Mouse (Mus musculus) intestine, postnatal 0 days (tissue): Measurements from ENCODE around the gene Nemp2. TPM values are rescaled to one million over a fixed set of nuclear protein-coding genes. Genes with fewer than 3 reads are reported as not detected.

Experiments used
- ATAC-seq: fragments of 200-750 bp; cut with Nextera tagmentation; 2 replicates; pipeline ENCODE4 v1.8.0; 2017; ENCODE audit warnings: mild to moderate bottlenecking, moderate TSS enrichment, moderate library complexity
- H3K27ac ChIP-seq: fragments of 300-500 bp; sonication (generic); 2 replicates; pipeline ENCODE4 v1.5.1; 2014; ENCODE audit warnings: mild to moderate bottlenecking, low read depth, low read length, moderate library complexity
- H3K27me3 ChIP-seq: fragments of 300-500 bp; sonication (generic); replicated peaks from 2 replicates; pipeline ENCODE4 v1.6.1; 2014; ENCODE audit warnings: low read length, mixed read lengths; ENCODE audit not compliant: control insufficient read depth, insufficient read depth
- H3K36me3 ChIP-seq: fragments of 300-500 bp; sonication (generic); 2 replicates; pipeline ENCODE4 v1.6.1; 2014; ENCODE audit warnings: mild to moderate bottlenecking, moderate library complexity; ENCODE audit not compliant: control insufficient read depth, insufficient read depth
- H3K4me1 ChIP-seq: fragments of 300-500 bp; sonication (generic); replicated peaks from 2 replicates; pipeline ENCODE4 v1.6.1; 2014; ENCODE audit warnings: antibody characterized with exemption, low read length, mixed read lengths; ENCODE audit not compliant: control insufficient read depth, insufficient read depth
- H3K4me2 ChIP-seq: fragments of 300-500 bp; sonication (generic); replicated peaks from 2 replicates; pipeline ENCODE4 v1.6.1; 2014; ENCODE audit warnings: low read depth, mild to moderate bottlenecking, moderate library complexity
- H3K4me3 ChIP-seq: fragments of 300-500 bp; sonication (generic); 2 replicates; pipeline ENCODE4 v1.5.1; 2014; ENCODE audit warnings: low read depth, low read length
- H3K9ac ChIP-seq: fragments of 300-500 bp; sonication (generic); 2 replicates; pipeline ENCODE4 v1.6.1; 2014; ENCODE audit warnings: mild to moderate bottlenecking, low read depth, low read length
- H3K9me3 ChIP-seq: fragments of 300-500 bp; sonication (generic); 2 replicates; pipeline ENCODE4 v1.6.1; 2016; ENCODE audit warnings: mixed run types; ENCODE audit not compliant: control insufficient read depth
- CTCF ChIP-seq: sonication (generic); IDR thresholded peaks from 2 replicates; pipeline ENCODE4 v1.5.1; 2016; ENCODE audit warnings: low read depth, mild to moderate bottlenecking, control low read depth, antibody characterized with exemption, moderate library complexity
- WGBS: fragments of 180-500 bp; shearing (Covaris S2); extraction: QIAGEN DNeasy Blood & Tissue Kit; methylation state at CpG from one replicate; pipeline ENCODE4 v1.1.7; 2014; 5-methylcytosine and 5-hydroxymethylcytosine counted together
- polyA plus RNA-seq: library from polyadenylated mRNA; unstranded; fragments of >200 nt; fragmentation: Nextera tagmentation; extraction: Ambion mirVana; gene quantifications from 2 replicates; pipeline ENCODE4 v1.2.1, GENCODE M21; 2015

Gene Nemp2
- 2.0 and 2.1 TPM in 2 replicates for polyA plus RNA-seq

DNA sequence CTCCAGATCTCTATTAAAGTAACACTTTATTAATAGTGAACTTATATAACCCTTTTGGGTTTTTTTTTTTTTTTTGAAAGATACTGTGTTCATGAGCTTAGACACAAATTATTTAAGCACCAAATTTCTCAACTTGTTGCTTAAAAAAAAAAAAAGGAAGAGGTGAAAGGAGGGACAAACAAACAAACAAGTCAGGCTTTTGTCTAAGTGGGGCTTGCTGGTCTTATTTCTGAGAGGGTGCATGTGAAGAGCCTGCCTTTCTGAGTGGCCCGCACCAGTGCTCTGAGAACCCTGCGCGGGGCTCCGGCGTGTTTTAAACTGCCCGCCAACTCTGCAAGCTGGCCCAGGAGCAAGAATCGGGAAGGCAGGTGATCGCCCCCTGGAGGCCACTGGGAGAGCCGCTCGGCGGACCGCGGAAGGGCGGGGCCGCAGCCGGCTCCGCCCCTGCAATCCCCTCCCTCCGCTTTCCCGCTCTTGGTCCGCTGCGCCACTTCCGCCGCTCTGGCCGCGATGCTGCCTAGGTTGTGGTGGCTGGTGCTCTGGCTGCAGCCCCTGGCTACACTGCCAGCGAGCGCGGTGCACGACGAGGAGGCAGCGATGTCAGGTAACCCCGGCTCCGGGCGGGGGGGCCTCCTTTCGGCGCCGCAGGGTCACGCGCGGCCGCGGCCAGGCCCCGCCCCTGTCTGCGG lies at the start of gene Nemp2:
Gene Nemp2 (plus strand): TSS at position 456 of the 689 bp plus-strand sequence.
- Histone ChIP-seq H3K4me3 (peak within 1 kb of the TSS; percentile 87), H3K9ac (peak within 1 kb of the TSS; percentile 55), H3K4me1 (no peaks in the 10 kb centered on the region), H3K4me2 (peak within 1 kb of the TSS; percentile 58), H3K27ac (peak within 1 kb of the TSS; percentile 63), H3K36me3 (no peaks in the 10 kb centered on the region), H3K27me3 (no peaks in the 10 kb centered on the region), H3K9me3 (no peaks in the 10 kb centered on the region)
- peak; percentile 94 for TF ChIP-seq CTCF
- under 1% methylated on average over 42 of the region's 44 CpGs for WGBS
- peak; percentile 92 for ATAC-seq

DNA sequence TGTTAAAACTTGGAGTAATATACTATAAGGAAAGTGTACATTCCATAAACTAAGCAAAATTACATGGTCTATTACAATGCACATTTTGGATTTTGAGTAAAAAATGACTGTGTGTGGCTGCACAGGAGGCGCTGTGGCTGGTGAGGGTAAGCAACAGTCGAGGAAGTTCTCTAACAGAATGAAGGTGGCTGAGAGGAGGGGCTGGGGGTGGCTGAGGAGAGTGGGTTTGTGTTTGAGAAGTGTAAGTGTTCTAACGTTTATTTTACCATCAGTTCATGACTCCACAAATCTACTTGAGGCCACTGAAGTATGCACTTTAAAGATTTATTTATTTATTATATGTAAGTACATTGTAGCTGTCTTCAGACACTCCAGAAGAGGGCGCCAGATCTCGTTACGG lies 48.8 kb upstream of the Nemp2 start:
- Histone ChIP-seq H3K4me3 (no peak overlapping the region), H3K9ac (no peak overlapping the region), H3K27me3 (no peaks in the 10 kb centered on the region), H3K36me3 (no peaks in the 10 kb centered on the region), H3K4me1 (no peaks in the 10 kb centered on the region), H3K9me3 (no peaks in the 10 kb centered on the region), H3K4me2 (no peak overlapping the region), H3K27ac (no peak overlapping the region)
- 57% methylated on average over 6 of the region's 6 CpGs for WGBS
- no peak for TF ChIP-seq CTCF
- no peak for ATAC-seq

DNA sequence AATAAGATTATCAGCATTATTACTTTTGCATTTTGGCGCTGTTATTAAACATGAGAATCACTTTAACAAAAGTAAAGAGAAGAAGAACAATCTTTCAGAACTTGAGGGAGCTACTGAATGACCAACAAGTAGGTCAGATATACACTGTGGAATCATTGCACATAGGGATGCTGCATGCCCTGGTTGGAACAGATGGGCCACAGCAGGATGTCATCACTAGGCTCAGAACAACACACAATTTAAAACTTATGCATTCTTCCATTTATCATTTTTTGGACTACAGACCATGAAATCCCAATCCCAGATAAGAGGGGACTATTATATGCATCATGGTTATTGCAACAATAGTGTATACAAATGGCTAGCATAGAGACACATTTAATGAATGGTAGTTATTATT lies 47.6 kb upstream of the Nemp2 start:
- H3K27me3 ChIP-seq = no peaks in the 10 kb centered on the region
- WGBS = 90% methylated on average over 1 of the region's 1 CpGs
- no peaks in the 10 kb centered on the region for H3K9me3 ChIP-seq
- no peak overlapping the region for H3K27ac ChIP-seq
- no peak for ATAC-seq
- H3K36me3 ChIP-seq = no peaks in the 10 kb centered on the region
- H3K4me3 ChIP-seq = no peak overlapping the region
- no peaks in the 10 kb centered on the region for H3K4me1 ChIP-seq
- H3K9ac ChIP-seq = no peak overlapping the region
- TF ChIP-seq CTCF = no peak
- no peak overlapping the region for H3K4me2 ChIP-seq

DNA sequence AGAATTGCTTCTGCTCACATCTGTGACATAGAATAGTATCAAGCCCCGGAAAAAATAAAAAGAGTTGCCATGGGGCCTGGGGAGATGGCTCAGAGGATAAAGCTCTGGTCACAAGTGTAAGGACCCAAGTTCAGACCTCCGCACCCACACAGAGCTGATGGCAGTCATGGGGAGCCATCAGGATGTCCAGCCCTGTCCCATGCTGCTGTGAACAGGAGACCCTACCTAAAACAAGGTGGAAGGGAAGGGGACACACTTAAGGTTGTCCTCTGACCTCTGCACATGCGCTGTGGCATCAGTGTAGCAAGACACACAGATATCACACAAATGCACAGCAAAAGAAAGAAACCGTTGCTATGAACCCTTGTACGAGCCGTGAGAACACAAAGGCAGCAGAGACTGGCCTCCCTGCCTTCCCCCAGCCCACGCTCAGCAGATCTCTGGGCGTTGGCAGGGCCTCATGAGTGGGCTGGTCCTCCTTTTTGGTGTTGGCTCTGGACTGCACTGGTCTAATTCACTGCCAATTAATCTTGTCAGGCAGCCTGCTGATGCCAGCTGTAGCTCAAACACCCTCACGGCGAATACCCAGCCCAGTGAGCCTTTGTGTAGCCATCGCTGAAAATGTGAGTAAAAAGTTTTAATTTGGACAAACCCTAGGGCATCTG lies 33.4 kb upstream of the Nemp2 start:
- Histone ChIP-seq H3K36me3 (no peaks in the 10 kb centered on the region), H3K4me3 (no peak overlapping the region), H3K9me3 (no peaks in the 10 kb centered on the region), H3K27me3 (no peaks in the 10 kb centered on the region), H3K9ac (no peak overlapping the region), H3K4me2 (no peak overlapping the region), H3K27ac (no peak overlapping the region), H3K4me1 (no peaks in the 10 kb centered on the region)
- TF ChIP-seq CTCF = no peak
- 60% methylated on average over 11 of the region's 11 CpGs for WGBS
- ATAC-seq = no peak

DNA sequence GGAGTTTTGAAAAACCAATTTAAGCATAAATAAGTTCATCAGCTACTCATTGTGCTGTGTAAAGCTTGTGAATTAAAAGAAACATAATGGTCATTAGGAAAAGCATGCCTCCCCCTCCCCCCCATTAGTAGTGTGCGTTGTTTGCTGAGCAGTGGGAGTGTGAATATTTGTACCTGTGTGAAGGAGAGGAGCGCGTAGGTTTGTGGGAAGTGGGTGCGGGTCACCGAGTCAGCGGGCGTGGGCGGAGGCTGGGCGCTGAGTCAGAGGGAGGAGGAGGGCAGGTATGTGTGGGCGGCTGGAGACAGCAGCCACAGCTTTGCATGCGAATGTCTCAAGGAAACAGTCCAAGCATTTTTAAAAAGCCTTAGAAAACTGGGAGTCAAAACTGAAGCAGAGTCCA lies 32.7 kb upstream of the Nemp2 start:
- no peaks in the 10 kb centered on the region for H3K9me3 ChIP-seq
- no peaks in the 10 kb centered on the region for H3K36me3 ChIP-seq
- H3K9ac ChIP-seq = no peak overlapping the region
- H3K27ac ChIP-seq = no peak overlapping the region
- no peaks in the 10 kb centered on the region for H3K4me1 ChIP-seq
- no peak for ATAC-seq
- WGBS = 23% methylated on average over 11 of the region's 11 CpGs
- H3K4me3 ChIP-seq = no peak overlapping the region
- H3K27me3 ChIP-seq = no peaks in the 10 kb centered on the region
- H3K4me2 ChIP-seq = peak overlapping the region; percentile 37
- TF ChIP-seq CTCF = no peak

DNA sequence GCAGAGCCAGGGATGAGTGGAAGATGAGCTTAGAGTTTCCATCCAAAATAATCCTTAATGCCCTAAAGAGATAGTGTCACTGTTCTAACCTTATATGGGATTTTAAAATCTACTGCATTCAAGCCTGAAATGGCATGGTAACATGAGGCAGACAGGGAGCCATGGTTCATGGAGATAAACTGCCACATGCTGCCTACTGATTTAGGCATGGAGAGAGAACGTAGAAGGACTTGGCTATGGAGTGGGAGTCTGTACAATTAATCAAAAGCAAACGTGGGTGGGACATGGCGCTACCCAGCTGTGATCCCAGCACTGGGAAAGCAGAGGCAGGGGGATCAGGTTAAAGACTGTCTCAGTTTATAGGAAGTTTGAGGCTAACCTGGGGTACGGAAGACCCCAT lies 32.1 kb upstream of the Nemp2 start:
- ATAC-seq = no peak
- Histone ChIP-seq H3K27ac (no peak overlapping the region), H3K9me3 (no peaks in the 10 kb centered on the region), H3K4me3 (no peak overlapping the region), H3K4me1 (no peaks in the 10 kb centered on the region), H3K4me2 (peak overlapping the region; percentile 37; the same call in 1 of the 2 replicates), H3K9ac (no peak overlapping the region), H3K27me3 (no peaks in the 10 kb centered on the region), H3K36me3 (no peaks in the 10 kb centered on the region)
- TF ChIP-seq CTCF = no peak
- WGBS = 78% methylated on average over 4 of the region's 4 CpGs
